Mouse (Mus musculus) ovary, adult 18-20 months (tissue): ENCODE results near the gene Lgmn.

Experiments used
- DNase-seq: peaks from one replicate; pipeline ENCODE4 v3.0.0; 2022; ENCODE audit warnings: low spot score, mixed read lengths

Gene Lgmn

GRCm38 (mm10) chr12:102390042-102390441 lies 49.6 kb downstream of the Lgmn start:
- DNase-seq = no peak

DNA sequence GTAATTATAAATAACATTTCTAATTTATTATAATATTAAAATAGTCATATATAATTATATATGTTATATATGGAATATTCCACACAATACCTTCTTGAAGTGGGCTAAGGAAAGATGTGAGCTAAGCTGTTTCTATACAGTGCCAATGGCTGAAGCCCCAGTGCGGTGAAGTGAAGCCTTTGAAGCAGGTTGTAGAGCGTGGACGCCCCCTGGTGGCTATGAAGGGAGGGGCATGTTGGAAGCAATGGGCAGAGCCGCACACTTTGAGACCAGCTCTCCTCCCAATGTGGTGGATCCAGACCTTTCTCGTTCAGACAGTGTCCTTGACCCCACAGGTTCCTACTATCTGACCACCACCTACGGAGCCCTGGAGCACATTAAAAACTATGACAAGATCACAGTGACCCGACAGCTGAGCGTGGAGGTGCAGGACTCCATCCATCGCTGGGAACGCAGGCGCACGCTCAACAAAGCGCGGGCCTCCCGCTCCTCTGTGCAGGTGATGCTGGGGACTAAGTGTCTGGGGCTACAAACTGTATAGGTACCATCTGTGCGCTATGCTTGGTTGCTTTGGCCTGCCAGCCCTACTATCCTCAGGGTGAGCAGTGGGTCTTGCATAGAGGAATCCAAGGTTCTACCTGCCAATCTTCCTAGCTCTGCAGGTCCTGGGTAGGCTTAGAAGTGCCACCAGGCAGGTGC lies 52.2 kb downstream of the Lgmn start:
- peak; percentile 37 for DNase-seq

- no peak for DNase-seq
Observed at GRCm38 (mm10) chr12:102384819-102385218, 54.8 kb downstream of the Lgmn start.

GRCm38 (mm10) chr12:102383288-102383687 lies 56.3 kb downstream of the Lgmn start:
- DNase-seq = no peak

DNA sequence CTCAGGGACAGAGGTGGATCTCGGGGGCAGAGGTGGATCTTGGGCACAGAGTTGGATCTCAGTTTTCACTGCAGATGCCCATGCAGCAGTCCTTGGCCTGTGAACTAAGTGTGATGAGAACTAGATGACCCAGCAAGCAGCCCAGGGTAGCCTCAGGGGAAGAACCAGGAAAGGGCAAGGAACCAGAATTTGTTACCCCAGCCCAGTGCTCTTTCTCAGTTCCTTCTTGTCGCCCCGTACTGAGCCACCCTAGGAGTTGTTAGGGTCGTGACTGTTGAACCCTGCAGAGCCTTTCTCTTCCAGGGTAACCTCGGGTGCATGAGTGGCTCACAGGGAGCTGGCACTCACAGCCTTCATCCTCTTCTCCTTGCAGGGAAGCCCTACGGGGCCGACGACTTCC lies 57.4 kb downstream of the Lgmn start:
- DNase-seq = no peak

GRCm38 (mm10) chr12:102372322-102372721 lies 67.3 kb downstream of the Lgmn start:
- no peak for DNase-seq

DNA sequence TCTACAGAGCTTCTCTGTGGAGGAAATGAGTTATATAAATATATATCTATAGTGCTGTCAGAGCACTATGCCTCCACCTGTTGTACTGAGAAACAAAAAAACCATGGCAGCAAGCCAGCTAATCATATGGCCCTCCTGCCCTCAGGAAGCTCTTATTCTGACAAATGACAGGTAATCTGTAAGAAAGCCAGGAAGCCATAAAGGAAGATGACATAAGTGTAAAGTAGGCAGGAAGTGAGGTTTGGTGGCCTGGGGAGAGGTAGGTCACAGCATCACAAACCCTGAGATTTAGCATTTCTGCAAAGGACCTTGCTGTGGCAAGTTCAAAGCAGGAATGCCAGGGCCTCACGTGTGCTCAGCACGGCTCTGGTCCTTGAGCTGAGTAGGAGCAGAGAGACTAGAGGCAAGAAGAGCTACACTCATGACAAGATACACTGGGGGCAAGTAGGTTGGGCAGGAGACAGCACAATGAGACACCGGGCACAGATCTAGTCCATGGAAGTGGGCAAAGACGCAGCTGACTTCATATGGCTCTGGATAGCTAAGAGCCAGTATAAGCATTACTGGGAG lies 68.6 kb downstream of the Lgmn start:
- no peak for DNase-seq

DNA sequence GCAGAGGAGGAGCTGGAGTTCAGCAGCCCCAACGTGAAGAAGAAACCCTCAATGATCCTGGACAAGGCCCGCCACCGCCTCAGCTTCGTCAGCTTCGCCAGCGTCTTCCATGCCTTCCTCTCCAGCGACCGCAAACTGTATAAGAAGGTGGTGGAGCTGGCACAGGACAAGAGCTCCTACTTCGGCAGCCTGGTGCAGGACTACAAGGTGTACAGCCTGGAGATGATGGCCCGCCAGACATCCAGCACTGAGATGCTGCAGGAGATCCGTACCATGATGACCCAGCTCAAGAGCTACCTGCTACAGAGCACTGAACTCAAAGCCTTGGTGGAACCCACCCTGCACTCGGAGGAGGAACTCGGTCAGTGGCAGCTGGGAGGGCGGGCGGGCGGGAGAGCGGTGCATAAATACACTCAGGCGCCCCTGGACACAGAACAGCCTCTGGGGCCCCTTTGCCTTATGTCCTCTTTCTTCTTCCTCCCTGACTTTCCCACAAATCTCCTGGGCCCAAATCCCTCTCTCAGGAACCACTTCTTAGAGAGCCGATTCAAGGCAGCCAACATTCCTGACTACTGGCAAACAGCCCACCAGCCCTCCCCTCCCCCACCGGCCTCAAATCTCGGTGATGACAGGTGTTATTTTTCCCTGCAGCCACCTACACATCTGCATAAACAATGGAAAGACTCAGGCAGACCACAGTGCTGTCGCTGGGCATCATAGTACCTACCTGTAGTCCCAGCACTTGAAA lies 70.0 kb downstream of the Lgmn start:
- DNase-seq = no peak

DNA sequence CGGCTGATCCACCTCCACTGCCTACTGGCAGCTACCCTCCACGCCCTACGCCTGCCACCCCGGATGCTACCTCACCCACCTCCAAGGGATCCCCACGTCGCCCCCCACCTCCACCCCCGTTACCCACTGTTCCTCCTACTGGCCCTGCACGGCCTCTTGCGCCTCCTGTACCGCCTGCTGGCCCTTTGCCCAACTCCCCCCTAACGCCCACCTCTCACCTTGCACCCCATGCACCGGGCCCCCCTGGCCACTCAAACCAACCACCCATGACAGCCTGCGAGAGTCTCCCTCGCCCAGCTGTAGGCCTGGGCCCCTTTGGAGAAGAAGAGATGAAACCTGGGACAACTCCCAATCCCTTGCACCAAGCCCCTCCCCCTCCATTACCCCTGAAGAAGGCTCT lies 71.1 kb downstream of the Lgmn start:
- DNase-seq = no peak

DNA sequence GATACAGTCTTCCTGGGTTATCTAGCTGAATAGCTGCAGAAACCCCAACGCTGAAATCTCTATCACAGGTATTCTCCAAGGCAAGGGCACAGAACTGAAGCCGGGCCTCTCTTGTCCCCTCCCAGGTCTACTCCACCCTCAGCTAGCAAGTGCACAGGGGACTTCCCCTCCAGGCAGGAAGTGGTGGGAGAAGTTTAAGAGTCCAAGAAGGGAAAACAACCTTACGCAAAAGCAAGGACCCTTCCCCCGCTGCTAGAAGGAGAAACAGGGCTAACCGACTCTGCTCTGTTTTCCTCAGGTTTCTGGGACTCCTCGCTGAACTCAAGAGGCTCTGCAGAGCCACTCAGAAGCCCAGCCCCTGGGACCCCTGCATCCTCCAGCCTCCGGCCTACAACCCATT lies 71.5 kb downstream of the Lgmn start:
- no peak for DNase-seq

DNA sequence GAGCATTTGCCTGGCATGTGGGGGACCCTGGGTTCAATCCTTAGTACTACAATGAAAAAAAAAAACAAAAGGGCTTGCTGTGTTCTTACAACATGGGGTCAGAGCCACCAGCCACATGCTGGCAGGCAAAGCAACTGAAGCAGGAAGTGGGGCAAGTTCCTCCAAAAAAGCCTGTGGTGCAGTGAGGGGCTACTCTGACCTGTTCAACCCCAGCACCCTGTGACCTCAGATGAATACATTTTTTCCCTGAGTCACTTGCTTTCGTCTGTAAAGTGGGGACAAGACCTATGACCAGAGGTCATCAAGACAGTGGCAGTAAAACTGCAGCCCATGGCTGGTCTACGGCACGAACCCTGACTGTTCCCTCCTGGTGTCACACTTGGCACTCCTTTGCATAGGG lies 72.5 kb downstream of the Lgmn start:
- DNase-seq = no peak

GRCm38 (mm10) chr12:102366126-102366816 lies 73.3 kb downstream of the Lgmn start:
- DNase-seq = no peak

DNA sequence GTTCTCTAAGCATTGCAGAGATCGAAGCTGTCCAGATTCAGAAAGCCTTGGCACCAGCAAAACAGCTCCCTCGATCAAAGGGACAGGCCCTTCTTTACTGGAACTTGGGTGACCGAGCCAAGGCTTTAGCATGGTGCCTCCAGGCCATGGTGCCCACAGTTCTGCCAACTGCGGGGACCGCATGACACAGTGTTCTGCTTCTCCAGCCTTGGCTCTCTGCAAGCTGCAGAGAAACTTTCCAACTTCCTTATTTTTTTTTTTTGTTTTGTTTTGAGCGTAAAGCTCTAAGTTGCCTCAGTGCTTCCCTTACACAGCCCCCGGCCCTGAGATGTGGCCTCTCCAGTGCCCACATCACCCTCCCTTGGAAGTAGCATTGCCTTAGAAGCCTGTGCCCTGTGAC lies 74.6 kb downstream of the Lgmn start:
- no peak for DNase-seq

DNA sequence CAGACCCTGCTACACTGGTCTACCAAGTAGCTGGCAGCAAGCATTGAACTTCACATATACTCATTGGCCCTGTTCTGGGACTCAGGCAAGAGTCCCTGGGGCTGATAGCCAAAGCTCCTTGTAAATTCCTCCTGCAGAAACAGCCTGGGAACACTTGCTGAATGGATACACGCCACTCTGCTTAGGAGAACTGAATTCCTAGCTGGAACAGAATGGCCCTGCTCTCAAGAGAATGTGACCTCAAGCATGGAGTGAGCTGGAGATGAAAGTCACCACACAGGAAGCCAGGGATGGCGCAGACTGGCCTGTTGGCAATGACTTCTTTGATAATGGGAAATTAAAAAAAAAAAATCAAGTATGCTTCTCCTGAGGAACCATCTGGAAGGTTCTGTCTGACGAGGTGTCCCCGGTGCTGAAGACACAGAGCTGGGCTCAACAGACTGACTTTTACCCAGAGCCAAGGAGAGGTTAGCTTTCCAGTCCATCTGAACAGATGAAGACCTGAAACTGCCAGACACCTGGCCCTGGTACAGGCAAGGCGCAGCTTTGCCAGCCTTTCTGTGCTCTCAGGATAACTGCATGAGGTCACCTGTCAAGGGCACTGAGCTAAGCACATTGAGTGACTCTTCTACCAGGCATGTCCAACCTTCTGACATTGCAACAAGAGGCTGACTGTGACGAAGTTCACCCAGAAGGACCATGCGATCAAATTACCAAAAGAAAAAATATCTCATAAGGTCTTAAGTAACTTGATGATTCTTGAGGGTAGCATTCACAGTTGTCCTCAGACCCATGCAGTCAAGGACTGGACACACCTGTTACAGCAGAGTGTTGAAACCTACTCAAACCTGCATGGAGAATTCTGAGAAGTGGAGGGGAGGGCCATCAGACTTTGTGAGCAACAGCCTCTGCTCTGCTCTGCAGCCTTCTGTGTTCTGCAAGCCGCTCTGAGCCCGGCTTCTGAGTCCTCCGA lies 78.1 kb downstream of the Lgmn start:
- DNase-seq = no peak

GRCm38 (mm10) chr12:102359390-102359789 lies 80.2 kb downstream of the Lgmn start:
- DNase-seq = no peak

DNA sequence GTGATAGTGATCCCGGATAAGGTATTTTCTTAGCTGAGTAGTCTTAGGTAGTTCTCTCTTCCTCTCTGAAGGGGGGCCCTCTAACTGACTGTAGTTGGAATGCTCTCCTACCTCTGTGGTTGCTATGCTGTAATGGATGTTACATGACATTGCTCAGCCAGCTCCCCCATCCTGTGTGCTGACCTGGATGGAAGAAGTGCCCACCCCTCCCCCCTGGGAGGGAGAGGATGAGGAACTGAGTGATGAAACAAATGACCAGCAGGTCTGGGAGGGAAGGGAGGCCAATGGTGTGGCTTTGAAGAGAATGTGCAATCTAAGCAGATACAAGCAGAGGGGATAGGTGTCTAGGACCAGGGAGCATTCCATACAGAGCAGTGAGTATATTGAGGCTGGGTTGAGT lies 82.8 kb downstream of the Lgmn start:
- DNase-seq = no peak

DNA sequence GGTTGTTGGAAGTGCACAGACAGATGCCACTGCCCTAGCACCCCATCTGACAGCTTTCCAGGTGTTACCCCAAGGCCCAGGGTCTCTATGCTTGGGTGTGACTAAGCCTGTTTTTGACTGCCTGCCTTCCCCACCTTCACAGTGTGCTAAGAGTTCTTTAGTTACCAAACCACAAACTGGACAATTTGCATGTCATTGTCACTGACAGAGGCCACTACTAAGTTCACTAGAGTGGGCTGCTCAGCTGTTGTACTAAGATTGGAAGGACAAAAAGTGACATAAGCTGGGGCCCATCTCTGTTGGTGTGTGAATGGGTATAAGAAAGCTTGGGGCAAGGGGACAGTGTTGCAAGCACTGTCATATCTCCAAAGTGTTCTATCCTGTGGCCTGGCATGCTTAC lies 83.8 kb downstream of the Lgmn start:
- no peak for DNase-seq

DNA sequence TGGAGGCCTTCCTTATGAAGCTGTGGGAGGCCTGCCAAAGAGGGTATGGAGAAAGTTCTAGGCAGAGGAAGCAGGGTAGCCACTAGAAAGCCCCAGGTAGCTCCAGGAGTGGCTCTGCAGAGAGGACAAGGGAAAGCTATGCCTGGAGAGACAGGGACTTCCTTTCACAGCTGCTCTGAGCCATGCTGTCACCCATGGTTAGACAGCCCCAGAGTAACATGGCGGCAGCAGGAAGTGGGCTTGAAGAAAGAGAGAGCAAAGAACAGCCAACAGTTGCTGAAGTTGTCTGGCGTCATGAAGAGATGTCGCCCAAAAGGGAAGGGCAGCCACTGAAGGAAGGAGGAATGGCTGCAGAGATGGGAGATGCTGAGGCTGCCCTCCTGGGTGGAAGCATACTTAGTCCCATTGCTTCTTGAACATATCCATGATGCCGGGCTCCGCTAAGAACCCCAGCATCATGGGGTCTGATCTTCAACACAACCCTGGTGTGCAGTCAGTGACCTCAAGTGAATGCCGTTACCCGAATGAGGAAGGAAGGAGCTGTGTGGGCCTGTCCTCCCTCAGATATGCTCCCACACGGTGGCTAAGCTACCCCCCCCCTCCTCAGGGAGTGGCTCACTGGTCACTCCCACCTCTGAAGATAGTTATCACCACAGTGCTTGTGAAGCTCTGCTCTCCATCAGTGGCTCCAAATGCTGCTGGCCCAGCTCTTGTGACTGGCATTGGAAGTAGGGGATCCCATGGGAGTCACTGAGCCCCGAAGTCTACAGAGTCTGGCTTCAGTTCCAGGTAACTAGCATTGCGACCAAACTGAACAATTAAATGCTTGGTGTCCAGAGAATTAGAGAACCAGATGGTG lies 85.3 kb downstream of the Lgmn start:
- DNase-seq = no peak

- DNase-seq = no peak
Observed at GRCm38 (mm10) chr12:102350997-102351396, 88.6 kb downstream of the Lgmn start.

DNA sequence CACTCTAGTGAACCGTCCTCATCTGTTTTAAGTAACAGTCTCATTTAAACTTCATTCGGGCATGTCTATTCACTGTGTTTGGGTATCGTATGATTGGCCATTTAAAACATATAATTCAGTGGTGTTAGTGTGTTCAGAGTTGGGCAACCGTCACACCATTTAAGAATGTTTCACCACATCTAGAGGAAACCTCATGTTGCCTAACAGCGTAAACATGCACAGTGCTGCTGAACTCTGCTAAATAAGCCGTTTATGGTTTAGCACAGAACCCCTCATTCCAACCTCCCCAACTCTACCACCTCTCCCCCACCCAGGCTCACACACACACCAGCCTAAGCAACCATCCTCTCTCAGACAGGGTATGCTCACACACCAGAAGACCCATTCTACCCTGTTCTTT lies 91.2 kb downstream of the Lgmn start:
- no peak for DNase-seq

- DNase-seq = no peak
Observed at GRCm38 (mm10) chr12:102346507-102346906, 93.1 kb downstream of the Lgmn start.
